Mouse (Mus musculus): ENCODE data around the gene Slc38a4. TPM values are rescaled to one million over a fixed set of nuclear protein-coding genes. Genes with fewer than 3 reads are reported as not detected.

Slc38a4 gene
- total RNA-seq, 4 experiments from 2014 or later, result 122 to 173 (median 146) TPM

- no peak for DNase-seq (ENCODE audit: low spot score in 2 of 2)
Observed at GRCm38 (mm10) chr15:96971906-96972305, 83.8 kb downstream of the Slc38a4 start.

- no peak for DNase-seq (ENCODE audit: low spot score in 2 of 2)
Observed at GRCm38 (mm10) chr15:96969792-96970191, 86.0 kb downstream of the Slc38a4 start.

- DNase-seq (ENCODE audit: low spot score in 2 of 2), result peak; percentile 12 to 35
Observed at GRCm38 (mm10) chr15:96968741-96969140, 87.0 kb downstream of the Slc38a4 start.

GRCm38 (mm10) chr15:96966326-96966725 lies 89.4 kb downstream of the Slc38a4 start:
- DNase-seq (ENCODE audit: low spot score in 2 of 2), result no peak

GRCm38 (mm10) chr15:96963735-96964134 lies 92.0 kb downstream of the Slc38a4 start:
- DNase-seq (ENCODE audit: low spot score in 2 of 2), result no peak

GRCm38 (mm10) chr15:96963318-96963717 lies 92.4 kb downstream of the Slc38a4 start:
- DNase-seq (ENCODE audit: low spot score in 2 of 2), result no peak

- DNase-seq (ENCODE audit: low spot score in 2 of 2), result no peak
Observed at GRCm38 (mm10) chr15:96960343-96960742, 95.4 kb downstream of the Slc38a4 start.

- DNase-seq (ENCODE audit: low spot score in 2 of 2), result no peak
Observed at GRCm38 (mm10) chr15:96959247-96959646, 96.5 kb downstream of the Slc38a4 start.

GRCm38 (mm10) chr15:96956699-96957098 lies 99.1 kb downstream of the Slc38a4 start:
- DNase-seq (ENCODE audit: low spot score in 2 of 2), result no peak

- DNase-seq (ENCODE audit: low spot score in 2 of 2), result no peak
Observed at GRCm38 (mm10) chr15:96954389-96954788, 101.4 kb downstream of the Slc38a4 start.

- DNase-seq (ENCODE audit: low spot score in 2 of 2), result no peak
Observed at GRCm38 (mm10) chr15:96953938-96954238, 101.9 kb downstream of the Slc38a4 start.

- DNase-seq (ENCODE audit: low spot score in 2 of 2), result no peak
Observed at GRCm38 (mm10) chr15:96953112-96953937, 102.4 kb downstream of the Slc38a4 start.

- DNase-seq (ENCODE audit: low spot score in 2 of 2), result no peak
Observed at GRCm38 (mm10) chr15:96952488-96952887, 103.3 kb downstream of the Slc38a4 start.

- DNase-seq (ENCODE audit: low spot score in 2 of 2), result no peak
Observed at GRCm38 (mm10) chr15:96951783-96952182, 104.0 kb downstream of the Slc38a4 start.

- DNase-seq (ENCODE audit: low spot score in 2 of 2), result no peak
Observed at GRCm38 (mm10) chr15:96948471-96948870, 107.3 kb downstream of the Slc38a4 start.

Other genes with a start within 250 kb of the Slc38a4 start
- 1 to 10 TPM in 1 of 4 experiments, under 1 TPM in 3; 0.51 to 1.6 (median 0.81) TPM for gene Pced1b, start 191.2 kb upstream of the Slc38a4 start, total RNA-seq (2022)
- 1 to 10 TPM in 3 of 4 experiments, under 1 TPM in 1; 0.82 to 1.9 (median 1.7) TPM for gene Amigo2, start 191.3 kb upstream of the Slc38a4 start, total RNA-seq (2022)

Data from gastrocnemius, adult 8-10 months (tissue).